Mouse (Mus musculus): ENCODE results near the gene Tmem260. TPM values are rescaled to one million over a fixed set of nuclear protein-coding genes. Genes with fewer than 3 reads are reported as not detected.
"Not testable (repeated sequence)": the region's sequence is repeated elsewhere in the genome, so short reads cannot be mapped to it uniquely, and the experiment has no call there.

The Tmem260 gene
- polyA plus RNA-seq (2012; rRNA removed), result 13.8 and 14.6 TPM in 2 replicates

GRCm38 (mm10) chr14:48445984-48446683, at the start of gene Tmem260:
Gene Tmem260, plus strand, starts transcription at chr14:48446124.
- DNase-seq (ENCODE audit: low spot score), result peak; percentile 94

- no peak for DNase-seq (ENCODE audit: low spot score)
Measured at GRCm38 (mm10) chr14:48406086-48406485, 39.8 kb upstream of the Tmem260 start.

GRCm38 (mm10) chr14:48417064-48417463, 28.9 kb upstream of the Tmem260 start:
- no peak for DNase-seq (ENCODE audit: low spot score)

- DNase-seq (ENCODE audit: low spot score), result no peak
Measured at GRCm38 (mm10) chr14:48418264-48418663, 27.7 kb upstream of the Tmem260 start.

GRCm38 (mm10) chr14:48418672-48419071, 27.3 kb upstream of the Tmem260 start:
- DNase-seq (ENCODE audit: low spot score), result no peak

GRCm38 (mm10) chr14:48421476-48421875, 24.4 kb upstream of the Tmem260 start:
- no peak for DNase-seq (ENCODE audit: low spot score)

GRCm38 (mm10) chr14:48421996-48422395, 23.9 kb upstream of the Tmem260 start:
- DNase-seq (ENCODE audit: low spot score), result no peak

GRCm38 (mm10) chr14:48422436-48422835, 23.5 kb upstream of the Tmem260 start:
- no peak for DNase-seq (ENCODE audit: low spot score)

- DNase-seq (ENCODE audit: low spot score), result no peak
Measured at GRCm38 (mm10) chr14:48422901-48423300, 23.0 kb upstream of the Tmem260 start.

- no peak for DNase-seq (ENCODE audit: low spot score)
Measured at GRCm38 (mm10) chr14:48431978-48432377, 13.9 kb upstream of the Tmem260 start.

- no peak for DNase-seq (ENCODE audit: low spot score)
Measured at GRCm38 (mm10) chr14:48443796-48444195, 2.1 kb upstream of the Tmem260 start.

- DNase-seq (ENCODE audit: low spot score), result no peak
Measured at GRCm38 (mm10) chr14:48451966-48452407, 6.1 kb downstream of the Tmem260 start.

GRCm38 (mm10) chr14:48453411-48453810, 7.5 kb downstream of the Tmem260 start:
- no peak for DNase-seq (ENCODE audit: low spot score)

- DNase-seq (ENCODE audit: low spot score), result no peak
Measured at GRCm38 (mm10) chr14:48456305-48457092, 10.6 kb downstream of the Tmem260 start.

- DNase-seq (ENCODE audit: low spot score), result no peak
Measured at GRCm38 (mm10) chr14:48457288-48457938, 11.5 kb downstream of the Tmem260 start.

GRCm38 (mm10) chr14:48458901-48459300, 13.0 kb downstream of the Tmem260 start:
- DNase-seq (ENCODE audit: low spot score), result no peak

- DNase-seq (ENCODE audit: low spot score), result no peak
Measured at GRCm38 (mm10) chr14:48468339-48468738, 22.4 kb downstream of the Tmem260 start.

GRCm38 (mm10) chr14:48470742-48471487, 25.0 kb downstream of the Tmem260 start:
- DNase-seq (ENCODE audit: low spot score), result no peak

- DNase-seq (ENCODE audit: low spot score), result no peak
Measured at GRCm38 (mm10) chr14:48472179-48472578, 26.3 kb downstream of the Tmem260 start.

- DNase-seq (ENCODE audit: low spot score), result no peak
Measured at GRCm38 (mm10) chr14:48475370-48475769, 29.4 kb downstream of the Tmem260 start.

- not testable (repeated sequence) for DNase-seq (ENCODE audit: low spot score)
Measured at GRCm38 (mm10) chr14:48475834-48476233, 29.9 kb downstream of the Tmem260 start.

GRCm38 (mm10) chr14:48476278-48476677, 30.4 kb downstream of the Tmem260 start:
- DNase-seq (ENCODE audit: low spot score), result no peak
